Mouse (Mus musculus) midbrain, embryonic 11.5 days (tissue): ENCODE results near the gene Amotl1. TPM values are rescaled to one million over a fixed set of nuclear protein-coding genes. Genes with fewer than 3 reads are reported as not detected.

Experiments used
- ATAC-seq: fragments of 200-750 bp; cut with Nextera tagmentation; 2 replicates; pipeline ENCODE4 v1.8.0; 2017; ENCODE audit warnings: moderate TSS enrichment, moderate library complexity; ENCODE audit not compliant: low FRiP score
- DNase-seq: peaks from one replicate; pipeline ENCODE4 v3.0.0; 2015; ENCODE audit warnings: low spot score; ENCODE audit errors: missing footprints
- H3K27ac ChIP-seq: fragments of 300-500 bp; sonication (generic); 2 replicates; pipeline ENCODE4 v1.5.1; 2014; ENCODE audit warnings: low read depth, low read length
- H3K27me3 ChIP-seq: fragments of 300-500 bp; sonication (generic); 2 replicates; pipeline ENCODE4 v1.6.1; 2014; ENCODE audit warnings: mild to moderate bottlenecking, low read length, moderate library complexity, mixed read lengths; ENCODE audit not compliant: control insufficient read depth, insufficient read depth
- H3K36me3 ChIP-seq: fragments of 300-500 bp; sonication (generic); 2 replicates; pipeline ENCODE4 v1.6.1; 2014; ENCODE audit warnings: mild to moderate bottlenecking, low read length, moderate library complexity, mixed read lengths; ENCODE audit not compliant: control insufficient read depth, insufficient read depth
- H3K4me1 ChIP-seq: fragments of 300-500 bp; sonication (generic); 2 replicates; pipeline ENCODE4 v1.6.1; 2014; ENCODE audit warnings: low read length; ENCODE audit not compliant: control insufficient read depth, insufficient read depth
- H3K4me2 ChIP-seq: fragments of 300-500 bp; sonication (generic); 2 replicates; pipeline ENCODE4 v1.6.1; 2014; ENCODE audit warnings: mild to moderate bottlenecking, moderate library complexity
- H3K4me3 ChIP-seq: fragments of 300-500 bp; sonication (generic); 2 replicates; pipeline ENCODE4 v1.5.1; 2014; ENCODE audit warnings: low read depth, low read length
- H3K9ac ChIP-seq: fragments of 300-500 bp; sonication (generic); 2 replicates; pipeline ENCODE4 v1.6.1; 2014; ENCODE audit warnings: low read length
- H3K9me3 ChIP-seq: fragments of 300-500 bp; sonication (generic); 2 replicates; pipeline ENCODE4 v1.6.1; 2016; ENCODE audit warnings: low read length; ENCODE audit not compliant: control insufficient read depth
- WGBS: fragments of 180-500 bp; shearing (Covaris S2); extraction: QIAGEN DNeasy Blood & Tissue Kit; methylation state at CpG from one replicate; pipeline ENCODE4 v1.1.7; 2014; 5-methylcytosine and 5-hydroxymethylcytosine counted together
- polyA plus RNA-seq: library from polyadenylated mRNA; unstranded; fragments of >200 nt; fragmentation: Nextera tagmentation; extraction: Ambion mirVana; gene quantifications from 2 replicates; pipeline ENCODE4 v1.2.1, GENCODE M21; 2014

The Amotl1 gene
- polyA plus RNA-seq, 1 experiment from 2014 or later = 15.2 TPM

- peak within 1 kb of the TSS; percentile 25; the same call in 1 of the 2 replicates for H3K27ac ChIP-seq
- H3K9me3 ChIP-seq = no peaks in the 10 kb centered on the region
- peak; percentile 99 for DNase-seq
- H3K27me3 ChIP-seq = no peaks in the 10 kb centered on the region
- peak within 1 kb of the TSS; percentile 84 for H3K4me3 ChIP-seq
- H3K9ac ChIP-seq = peak within 1 kb of the TSS; percentile 90
- peak; percentile 99 for ATAC-seq
- H3K4me2 ChIP-seq = peak within 1 kb of the TSS; percentile 72
- under 1% methylated on average over 59 of the region's 59 CpGs for WGBS
- H3K4me1 ChIP-seq = no peaks in the 10 kb centered on the region
- H3K36me3 ChIP-seq = peaks cover 10% of the 10 kb centered on the region; the same call in 1 of the 2 replicates
Measured at GRCm38 (mm10) chr9:14500023-14500915, 144.6 kb downstream of the Amotl1 start, which contains the start of the genes Kdm4d and Cwc15. Gene Kdm4d (minus strand): TSS chr9:14500482. Gene Cwc15 (plus strand): TSS chr9:14500617.

GRCm38 (mm10) chr9:14498896-14499705 lies 145.8 kb downstream of the Amotl1 start:
- H3K27me3 ChIP-seq = no peaks in the 10 kb centered on the region
- H3K27ac ChIP-seq = no peak overlapping the region
- H3K9ac ChIP-seq = no peak overlapping the region; the same call in 1 of the 2 replicates
- peaks cover 7% of the 10 kb centered on the region; the same call in 1 of the 2 replicates for H3K36me3 ChIP-seq
- H3K4me2 ChIP-seq = peak overlapping the region; percentile 64
- WGBS = 86% methylated on average over 4 of the region's 4 CpGs
- H3K4me1 ChIP-seq = no peaks in the 10 kb centered on the region
- ATAC-seq (no peak), DNase-seq (no peak)
- H3K4me3 ChIP-seq = peak overlapping the region; percentile 84; the same call in 1 of the 2 replicates
- H3K9me3 ChIP-seq = no peaks in the 10 kb centered on the region

Other genes with a start within 250 kb of the Amotl1 start
- gene Kdm4d, start 144.6 kb downstream of the Amotl1 start, polyA plus RNA-seq = 0.07 TPM in 2 replicates
- 216 and 239 TPM in 2 replicates for gene Cwc15, start 144.4 kb downstream of the Amotl1 start, polyA plus RNA-seq
- 0.08 and 0.12 TPM in 2 replicates for gene Piwil4, start 95.7 kb upstream of the Amotl1 start, polyA plus RNA-seq
- 1.6 and 2.1 TPM in 2 replicates for gene Fut4, start 107.3 kb upstream of the Amotl1 start, polyA plus RNA-seq
- not detected in 2 replicates for gene 1700012B09Rik, start 126.0 kb upstream of the Amotl1 start, polyA plus RNA-seq
- gene Mre11a, start 139.6 kb upstream of the Amotl1 start, polyA plus RNA-seq = 29.4 and 30.8 TPM in 2 replicates
- gene Ankrd49, start 139.8 kb upstream of the Amotl1 start, polyA plus RNA-seq = 63.2 and 66.4 TPM in 2 replicates
- 0.26 and 0.34 TPM in 2 replicates for gene Gpr83, start 215.2 kb upstream of the Amotl1 start, polyA plus RNA-seq